Mouse (Mus musculus): ENCODE measurements around the gene 4930452B06Rik. TPM values are rescaled to one million over a fixed set of nuclear protein-coding genes. Genes with fewer than 3 reads are reported as not detected.

Gene 4930452B06Rik
- polyA plus RNA-seq (2015; fragmentation: Nextera tagmentation; extraction: Ambion mirVana), result 6.2 and 6.7 TPM in 2 replicates

DNA sequence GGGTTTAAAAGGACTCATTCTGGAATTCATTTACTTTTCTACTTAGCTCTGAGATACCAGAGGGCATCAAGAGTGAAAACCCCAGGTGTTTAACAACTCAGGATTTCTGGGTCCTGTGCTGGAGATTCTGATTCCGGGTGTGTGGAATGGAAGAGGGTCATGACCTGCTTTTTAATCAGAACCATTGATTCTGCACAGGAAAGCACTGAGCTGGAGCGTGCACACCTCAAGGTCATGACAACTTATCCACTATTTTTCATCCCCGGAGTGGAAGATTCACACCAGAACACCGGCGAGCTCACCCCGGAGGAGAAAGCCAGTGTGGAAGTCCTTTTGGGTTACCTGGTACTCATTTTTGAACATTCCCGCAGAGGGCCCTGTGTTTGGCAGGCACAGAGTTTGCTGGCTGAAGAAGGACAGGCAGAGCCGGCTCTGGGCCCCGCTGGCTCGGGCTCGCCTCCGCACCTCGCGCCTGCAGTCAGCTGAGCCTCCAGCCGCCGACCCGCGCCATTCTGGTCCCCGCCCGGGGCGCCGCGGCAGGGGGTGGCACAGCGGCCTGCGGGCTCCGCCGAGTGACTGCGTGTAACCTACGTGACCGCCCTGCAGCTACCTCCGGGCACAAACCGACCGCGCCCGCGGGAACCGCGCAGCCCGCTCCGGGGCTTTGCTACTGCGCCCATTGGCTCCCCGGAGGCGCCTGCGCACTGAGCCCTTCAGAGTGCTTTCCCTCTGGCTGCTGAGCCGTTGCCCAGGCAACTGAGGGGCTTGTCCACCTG, at the start of gene 4930452B06Rik:
4930452B06Rik (minus strand) TSS at position 605 of the 776 bp plus-strand sequence.
- H3K4me1 ChIP-seq, result peaks cover 8% of the 10 kb centered on the region; the same call in 1 of the 2 replicates
- H3K36me3 ChIP-seq, result no peaks in the 10 kb centered on the region
- H3K4me2 ChIP-seq, result peak within 1 kb of the TSS; percentile 73
- 2% methylated on average over 45 of the region's 45 CpGs for WGBS
- peak within 1 kb of the TSS; percentile 79 for H3K9ac ChIP-seq
- H3K27ac ChIP-seq, result 0 out of 2 replicates have a peak within 1 kb of the TSS, but pooled peaks have one; percentile 28
- no peaks in the 10 kb centered on the region for H3K9me3 ChIP-seq
- ATAC-seq (ENCODE audit: insufficient number of reproducible peaks, insufficient read depth, low FRiP score, low TSS enrichment, low read depth), result peak; percentile 89
- peak within 1 kb of the TSS; percentile 61 for H3K4me3 ChIP-seq
- no peaks in the 10 kb centered on the region for H3K27me3 ChIP-seq

DNA sequence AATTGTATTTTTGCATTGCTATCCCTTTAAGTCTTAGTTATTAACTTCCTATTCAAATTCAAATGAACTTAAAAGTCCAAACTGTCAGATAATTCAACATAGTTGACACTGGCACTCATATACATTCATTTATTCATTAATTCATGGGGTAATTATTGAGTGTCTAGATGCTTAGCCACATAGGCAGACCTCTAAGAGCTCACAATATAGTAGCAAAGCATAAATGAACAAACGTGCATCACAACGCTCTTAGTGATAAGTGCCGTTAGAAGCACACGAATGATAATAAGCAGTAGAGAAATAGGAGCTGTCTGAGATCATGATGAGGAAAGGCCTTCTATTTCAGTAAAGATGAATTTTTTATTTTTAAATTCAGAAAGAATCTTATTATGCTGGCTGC, 46.6 kb upstream of the 4930452B06Rik start:
- H3K27ac ChIP-seq, result no peak overlapping the region
- H3K9me3 ChIP-seq, result no peaks in the 10 kb centered on the region
- H3K4me2 ChIP-seq, result no peak overlapping the region
- H3K9ac ChIP-seq, result no peak overlapping the region
- no peaks in the 10 kb centered on the region for H3K27me3 ChIP-seq
- H3K36me3 ChIP-seq, result no peaks in the 10 kb centered on the region
- ATAC-seq (ENCODE audit: insufficient number of reproducible peaks, insufficient read depth, low FRiP score, low TSS enrichment, low read depth), result no peak
- no peak overlapping the region for H3K4me3 ChIP-seq
- H3K4me1 ChIP-seq, result no peaks in the 10 kb centered on the region
- 92% methylated on average over 4 of the region's 4 CpGs for WGBS

DNA sequence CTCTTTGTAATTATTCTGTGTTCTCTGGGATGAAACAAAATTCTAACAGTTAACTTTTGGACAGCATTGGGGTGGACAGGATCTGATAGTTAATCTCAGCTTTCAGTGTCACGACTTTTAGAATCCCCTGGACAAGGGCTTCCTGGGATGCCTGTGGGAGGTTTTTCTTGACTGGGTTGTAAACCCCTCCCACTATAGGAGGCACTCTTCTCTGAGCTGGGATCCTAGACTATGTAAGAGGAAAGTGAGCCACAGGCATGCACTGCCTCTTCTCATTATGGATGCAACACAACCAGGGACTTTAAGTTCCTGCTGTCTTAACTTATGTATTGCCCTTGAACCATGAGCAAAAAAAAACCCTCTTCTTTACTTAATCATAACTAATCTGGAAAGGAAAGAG, 23.4 kb upstream of the 4930452B06Rik start:
- no peak overlapping the region for H3K4me2 ChIP-seq
- H3K4me1 ChIP-seq, result no peaks in the 10 kb centered on the region
- no peak overlapping the region for H3K4me3 ChIP-seq
- no peaks in the 10 kb centered on the region for H3K9me3 ChIP-seq
- H3K36me3 ChIP-seq, result no peaks in the 10 kb centered on the region
- no peak overlapping the region for H3K9ac ChIP-seq
- H3K27ac ChIP-seq, result no peak overlapping the region
- no peaks in the 10 kb centered on the region for H3K27me3 ChIP-seq
- 25% methylated on average over 1 of the region's 1 CpGs for WGBS
- ATAC-seq (ENCODE audit: insufficient number of reproducible peaks, insufficient read depth, low FRiP score, low TSS enrichment, low read depth), result no peak

DNA sequence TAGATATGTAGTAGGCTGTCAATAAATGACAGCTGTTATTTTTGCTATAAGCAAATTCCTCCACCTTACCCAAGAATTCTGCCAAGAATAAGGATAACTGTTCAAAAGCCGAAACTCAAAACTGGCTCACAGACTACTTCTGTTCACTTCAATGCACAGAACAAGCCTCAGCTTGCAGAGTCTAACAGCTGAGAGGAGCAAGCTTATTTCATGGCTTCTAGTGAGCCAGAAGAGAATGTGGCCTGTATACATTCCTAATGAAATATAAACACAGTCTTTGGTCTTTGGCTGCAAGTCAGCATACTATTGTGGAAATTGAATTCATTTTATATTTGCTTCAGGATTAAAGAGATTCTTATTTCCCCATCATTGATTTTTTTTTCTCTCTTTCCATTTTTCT, 22.4 kb upstream of the 4930452B06Rik start:
- Histone ChIP-seq H3K27ac (no peak overlapping the region), H3K4me1 (no peaks in the 10 kb centered on the region), H3K4me3 (no peak overlapping the region), H3K4me2 (no peak overlapping the region), H3K27me3 (no peaks in the 10 kb centered on the region), H3K9ac (no peak overlapping the region), H3K36me3 (no peaks in the 10 kb centered on the region), H3K9me3 (no peaks in the 10 kb centered on the region)
- ATAC-seq (ENCODE audit: insufficient number of reproducible peaks, insufficient read depth, low FRiP score, low TSS enrichment, low read depth), result peak; percentile 79; the same call in 1 of the 2 replicates
- WGBS, result 61% methylated on average over 1 of the region's 1 CpGs

DNA sequence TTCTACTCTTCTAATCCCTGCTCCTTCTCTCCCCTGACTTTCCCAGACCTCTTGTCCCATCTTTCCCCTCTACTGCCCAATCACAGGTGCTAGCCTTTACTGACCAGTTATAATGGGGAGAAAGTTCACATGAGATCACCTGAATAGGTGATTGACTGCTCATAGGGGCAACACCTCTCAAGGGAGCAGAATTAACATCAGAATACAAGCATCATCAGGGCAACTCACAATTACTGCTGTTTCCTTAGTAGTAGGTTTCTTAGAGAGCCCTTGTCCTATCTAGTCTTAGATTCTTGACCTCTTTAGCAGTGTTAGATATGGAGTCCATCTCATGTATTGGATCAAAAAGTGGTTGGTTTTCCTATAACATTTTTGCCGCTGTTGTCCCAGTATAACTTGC, 20.1 kb upstream of the 4930452B06Rik start:
- WGBS, result 94% methylated on average over 1 of the region's 1 CpGs

DNA sequence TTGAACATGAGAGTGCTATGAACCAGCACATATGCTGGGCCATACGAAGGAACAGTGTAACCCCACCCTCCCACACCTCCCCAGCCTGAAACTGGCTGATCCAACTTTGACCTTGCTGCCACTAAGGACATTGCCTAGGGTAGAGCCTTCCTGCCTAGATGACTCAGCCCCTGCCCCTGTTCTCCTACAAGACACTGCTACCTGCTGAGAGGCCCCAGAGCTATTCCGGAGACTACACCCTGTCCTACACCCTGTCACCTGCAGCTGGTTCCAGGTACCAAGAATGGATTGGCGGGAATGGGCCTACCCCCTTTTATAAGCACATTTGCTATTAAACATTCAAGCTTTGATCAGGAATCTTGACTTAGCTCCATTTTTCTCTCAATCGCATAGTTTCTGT, 13.9 kb upstream of the 4930452B06Rik start:
- H3K9ac ChIP-seq, result no peak overlapping the region
- no peaks in the 10 kb centered on the region for H3K36me3 ChIP-seq
- no peaks in the 10 kb centered on the region for H3K27me3 ChIP-seq
- no peak for ATAC-seq (ENCODE audit: insufficient number of reproducible peaks, insufficient read depth, low FRiP score, low TSS enrichment, low read depth)
- no peaks in the 10 kb centered on the region for H3K9me3 ChIP-seq
- H3K4me1 ChIP-seq, result no peaks in the 10 kb centered on the region
- no peak overlapping the region for H3K27ac ChIP-seq
- 92% methylated on average over 4 of the region's 4 CpGs for WGBS
- no peak overlapping the region for H3K4me2 ChIP-seq
- H3K4me3 ChIP-seq, result no peak overlapping the region

More for the DNA sequence above, 20.1 kb upstream of the 4930452B06Rik start:
- Histone ChIP-seq H3K9ac (no peak overlapping the region), H3K27ac (no peak overlapping the region), H3K4me2 (no peak overlapping the region), H3K4me1 (no peaks in the 10 kb centered on the region), H3K9me3 (no peaks in the 10 kb centered on the region), H3K4me3 (no peak overlapping the region), H3K27me3 (no peaks in the 10 kb centered on the region), H3K36me3 (no peaks in the 10 kb centered on the region)
- no peak for ATAC-seq (ENCODE audit: insufficient number of reproducible peaks, insufficient read depth, low FRiP score, low TSS enrichment, low read depth)

DNA sequence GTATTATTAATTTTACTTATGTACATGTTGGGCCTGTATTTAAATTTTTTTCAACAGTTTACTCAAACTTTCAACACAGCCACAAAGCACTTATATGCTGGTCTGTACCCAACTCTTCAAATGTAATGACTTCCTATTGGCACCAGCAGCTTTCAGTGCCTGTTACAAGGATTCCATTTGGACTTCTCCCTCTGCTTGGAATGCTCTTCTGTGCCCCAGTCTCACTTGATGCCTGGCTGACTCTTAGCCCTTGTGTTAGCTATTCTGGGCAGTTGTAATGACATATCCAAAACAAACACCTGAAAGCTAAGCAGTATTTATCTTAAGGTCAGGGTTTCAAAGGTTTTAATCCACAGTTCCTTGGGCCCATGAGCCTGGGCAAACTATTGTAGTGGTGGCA, 5.7 kb downstream of the 4930452B06Rik start:
- no peak for ATAC-seq (ENCODE audit: insufficient number of reproducible peaks, insufficient read depth, low FRiP score, low TSS enrichment, low read depth)
- Histone ChIP-seq H3K4me1 (0 out of 2 replicates have a peak, but pooled peaks cover under 1% of the 10 kb centered on the region), H3K36me3 (no peaks in the 10 kb centered on the region), H3K27ac (no peak overlapping the region), H3K4me3 (no peak overlapping the region), H3K27me3 (no peaks in the 10 kb centered on the region), H3K9me3 (no peaks in the 10 kb centered on the region), H3K9ac (no peak overlapping the region), H3K4me2 (no peak overlapping the region)

DNA sequence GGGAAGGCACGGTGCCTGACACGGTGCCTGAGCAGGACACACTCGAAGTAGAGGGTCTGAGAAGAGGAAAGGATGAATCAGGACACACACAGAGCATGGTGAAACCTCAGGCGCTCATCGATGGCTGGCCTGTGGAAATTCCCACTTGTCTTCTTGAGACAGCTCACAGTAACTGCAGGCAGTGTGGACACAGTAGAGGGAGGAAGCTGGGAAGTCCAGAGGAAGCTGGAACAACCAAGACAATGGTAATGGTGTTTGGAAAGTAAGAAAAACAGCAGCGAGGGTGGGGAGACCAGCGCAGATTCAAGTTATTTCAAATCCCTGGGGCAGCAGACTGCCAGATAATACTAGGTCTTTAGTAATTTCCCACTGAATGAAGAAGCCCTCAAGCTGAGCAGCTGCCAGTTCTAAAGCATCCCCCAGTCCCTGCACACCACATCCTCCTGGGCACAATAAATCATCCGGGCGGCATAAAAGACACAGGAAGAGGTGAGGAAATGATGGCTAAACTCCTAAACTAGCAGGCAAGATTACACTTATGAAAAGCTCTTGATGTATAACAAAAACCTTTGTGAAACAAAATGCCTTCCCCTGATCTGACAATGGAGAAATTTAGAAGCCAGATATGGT, 24.3 kb downstream of the 4930452B06Rik start:
- H3K4me2 ChIP-seq, result no peak overlapping the region
- H3K4me3 ChIP-seq, result no peak overlapping the region
- H3K27me3 ChIP-seq, result no peaks in the 10 kb centered on the region
- 49% methylated on average over 9 of the region's 9 CpGs for WGBS
- H3K27ac ChIP-seq, result no peak overlapping the region; the same call in 1 of the 2 replicates
- H3K36me3 ChIP-seq, result no peaks in the 10 kb centered on the region
- no peaks in the 10 kb centered on the region for H3K9me3 ChIP-seq
- no peaks in the 10 kb centered on the region for H3K4me1 ChIP-seq
- no peak overlapping the region for H3K9ac ChIP-seq
- no peak for ATAC-seq (ENCODE audit: insufficient number of reproducible peaks, insufficient read depth, low FRiP score, low TSS enrichment, low read depth)

DNA sequence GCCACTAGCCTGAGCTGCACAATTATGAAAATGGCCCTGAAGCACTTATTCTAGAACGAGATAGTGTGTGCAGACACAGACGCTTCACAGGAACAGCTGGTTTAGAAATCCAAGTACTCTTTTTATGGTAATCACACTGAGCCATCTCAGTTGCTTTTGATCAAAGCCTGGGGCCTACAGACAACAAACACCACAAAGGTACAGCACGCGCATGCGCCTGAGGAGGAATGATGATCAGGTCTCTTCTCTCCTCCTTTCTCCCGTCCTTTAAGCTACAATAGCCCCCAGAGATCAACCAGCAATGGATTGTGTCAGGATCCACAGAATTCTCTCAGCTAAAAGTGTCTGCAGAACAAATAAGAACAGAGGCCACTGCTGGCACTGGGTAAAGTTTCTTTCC, 33.8 kb downstream of the 4930452B06Rik start:
- H3K27ac ChIP-seq, result no peak overlapping the region
- H3K4me2 ChIP-seq, result no peak overlapping the region
- H3K9me3 ChIP-seq, result no peaks in the 10 kb centered on the region
- no peak overlapping the region for H3K4me3 ChIP-seq
- ATAC-seq (ENCODE audit: insufficient number of reproducible peaks, insufficient read depth, low FRiP score, low TSS enrichment, low read depth), result no peak
- H3K27me3 ChIP-seq, result no peaks in the 10 kb centered on the region
- no peaks in the 10 kb centered on the region for H3K36me3 ChIP-seq
- WGBS, result 65% methylated on average over 6 of the region's 6 CpGs
- H3K9ac ChIP-seq, result no peak overlapping the region
- H3K4me1 ChIP-seq, result no peaks in the 10 kb centered on the region

DNA sequence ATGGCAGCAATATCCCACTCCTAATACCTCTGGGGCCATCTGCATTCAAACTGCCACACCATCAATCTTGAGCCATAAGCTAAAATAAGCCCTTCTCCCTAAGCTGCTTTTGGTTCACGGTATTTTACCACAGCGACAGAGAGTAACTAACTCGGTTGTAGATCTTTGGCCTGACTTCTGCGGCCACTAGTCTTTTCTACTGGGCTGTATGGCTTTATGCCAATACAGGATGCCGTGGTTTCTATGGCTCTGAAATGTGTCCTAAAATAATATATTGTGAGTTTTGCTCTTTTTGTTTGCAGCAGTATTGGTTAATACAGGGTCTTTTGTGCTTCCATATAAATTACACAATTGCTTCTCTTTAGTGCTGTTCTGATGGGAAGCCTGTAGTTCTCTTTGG, 37.6 kb downstream of the 4930452B06Rik start:
- 81% methylated on average over 5 of the region's 5 CpGs for WGBS
- H3K27me3 ChIP-seq, result no peaks in the 10 kb centered on the region
- no peak overlapping the region for H3K4me3 ChIP-seq
- no peak overlapping the region for H3K27ac ChIP-seq
- no peaks in the 10 kb centered on the region for H3K9me3 ChIP-seq
- H3K4me1 ChIP-seq, result no peaks in the 10 kb centered on the region
- no peak overlapping the region for H3K4me2 ChIP-seq
- H3K36me3 ChIP-seq, result no peaks in the 10 kb centered on the region
- no peak for ATAC-seq (ENCODE audit: insufficient number of reproducible peaks, insufficient read depth, low FRiP score, low TSS enrichment, low read depth)
- no peak overlapping the region for H3K9ac ChIP-seq

DNA sequence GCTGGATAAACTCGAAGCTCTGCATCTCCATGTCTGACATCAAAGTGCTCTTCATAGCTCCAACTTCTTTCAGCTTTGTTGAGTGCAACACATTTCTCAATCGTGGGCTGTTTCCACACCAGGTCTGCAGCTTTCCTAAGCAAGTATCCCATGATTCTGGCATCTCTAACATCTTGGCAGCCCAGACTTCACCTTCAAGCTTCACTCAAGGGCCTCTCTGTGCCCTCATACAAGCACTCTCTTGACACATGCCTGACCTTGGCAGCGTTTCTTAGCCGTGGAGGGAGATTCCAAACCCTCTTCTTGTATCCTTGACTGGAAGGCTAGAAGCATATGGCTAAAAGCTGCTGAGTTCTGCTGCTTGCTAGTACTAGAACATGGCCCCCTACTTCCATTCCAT, 38.6 kb downstream of the 4930452B06Rik start:
- no peaks in the 10 kb centered on the region for H3K27me3 ChIP-seq
- no peak overlapping the region for H3K27ac ChIP-seq
- WGBS, result 86% methylated on average over 4 of the region's 4 CpGs
- H3K4me1 ChIP-seq, result no peaks in the 10 kb centered on the region
- no peaks in the 10 kb centered on the region for H3K9me3 ChIP-seq
- H3K36me3 ChIP-seq, result no peaks in the 10 kb centered on the region
- no peak overlapping the region for H3K4me2 ChIP-seq
- ATAC-seq (ENCODE audit: insufficient number of reproducible peaks, insufficient read depth, low FRiP score, low TSS enrichment, low read depth), result no peak
- no peak overlapping the region for H3K9ac ChIP-seq
- no peak overlapping the region for H3K4me3 ChIP-seq

DNA sequence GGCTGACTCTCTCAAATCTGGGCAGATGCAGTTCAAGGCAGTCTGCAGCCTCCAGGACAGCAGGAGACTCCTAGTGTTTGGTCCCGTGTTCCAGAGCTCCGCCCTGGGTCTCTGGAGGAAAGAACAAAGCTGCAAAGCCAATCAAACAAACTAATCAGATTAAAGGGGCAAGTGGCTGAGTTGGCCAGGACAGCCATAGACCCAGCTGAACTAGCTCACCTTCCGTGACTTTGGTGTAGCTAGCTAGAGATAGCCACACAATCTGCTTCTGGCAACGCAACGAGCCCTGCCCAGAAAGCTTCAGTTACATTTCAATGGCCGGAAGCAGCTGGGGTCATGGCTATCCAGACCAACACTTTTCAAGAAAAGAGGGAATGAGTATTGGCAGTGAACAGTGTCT, 44.9 kb downstream of the 4930452B06Rik start:
- H3K9me3 ChIP-seq, result no peaks in the 10 kb centered on the region
- no peak for ATAC-seq (ENCODE audit: insufficient number of reproducible peaks, insufficient read depth, low FRiP score, low TSS enrichment, low read depth)
- H3K27me3 ChIP-seq, result no peaks in the 10 kb centered on the region
- H3K4me3 ChIP-seq, result no peak overlapping the region
- H3K9ac ChIP-seq, result no peak overlapping the region
- 40% methylated on average over 6 of the region's 6 CpGs for WGBS
- no peaks in the 10 kb centered on the region for H3K4me1 ChIP-seq
- H3K27ac ChIP-seq, result no peak overlapping the region
- no peak overlapping the region for H3K4me2 ChIP-seq
- no peaks in the 10 kb centered on the region for H3K36me3 ChIP-seq
